Mouse (Mus musculus) gastrocnemius, postnatal 25 days (tissue): Measurements from ENCODE around the gene Cux1. TPM values are rescaled to one million over a fixed set of nuclear protein-coding genes. Genes with fewer than 3 reads are reported as not detected.
"Not testable (repeated sequence)": the region's sequence is repeated elsewhere in the genome, so short reads cannot be mapped to it uniquely, and the experiment has no call there.

Experiments
- DNase-seq: peaks from one replicate; pipeline ENCODE4 v3.0.0; 2022
- total RNA-seq, 2 experiments: library from RNA; stranded (reverse); gene quantifications; 1 replicate in 1 of 2; 2 replicates in 1 of 2; pipeline ENCODE4 v1.2.3; 2021

Gene Cux1
- total RNA-seq, 2 experiments from 2014 or later: 66.6 to 67.1 TPM

DNA sequence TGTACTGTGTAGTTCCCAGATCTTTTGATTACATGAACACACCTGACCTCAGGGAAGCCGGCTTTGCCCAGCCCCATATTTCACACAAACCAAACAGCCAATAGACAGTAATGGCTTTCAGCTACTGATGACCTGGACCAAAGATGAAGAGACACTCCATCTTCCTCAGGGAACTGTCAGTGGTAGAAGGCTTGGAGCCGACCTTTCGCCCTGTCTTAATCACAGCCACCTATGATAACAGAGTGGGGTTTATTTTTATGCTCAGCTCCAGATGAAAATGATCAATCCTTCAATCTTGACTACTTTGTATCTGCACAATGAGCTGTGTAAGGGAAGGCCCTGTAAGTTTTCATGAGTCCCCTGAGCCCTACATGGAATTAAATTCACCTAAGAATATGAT is 93.2 kb downstream of the Cux1 start:
- DNase-seq: no peak

DNA sequence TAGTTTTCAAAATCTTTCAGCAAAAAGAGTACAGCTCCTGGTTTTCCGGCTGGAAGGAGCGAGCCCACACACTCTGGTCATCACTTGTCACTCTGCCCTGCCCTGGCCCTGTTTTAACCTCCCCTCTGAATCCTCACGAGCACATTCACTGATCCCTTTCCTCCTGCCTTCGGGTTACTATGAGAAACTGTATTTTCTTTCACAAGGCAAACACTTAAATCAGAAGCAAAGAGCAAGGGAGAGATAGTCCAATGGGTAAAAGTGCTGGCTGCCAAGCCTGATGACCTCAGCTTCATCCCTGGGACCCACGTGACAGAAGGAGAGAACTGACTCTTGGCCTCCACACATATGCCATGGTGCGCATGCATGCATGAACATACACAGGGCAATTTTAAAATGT is 94.0 kb downstream of the Cux1 start:
- DNase-seq: no peak

DNA sequence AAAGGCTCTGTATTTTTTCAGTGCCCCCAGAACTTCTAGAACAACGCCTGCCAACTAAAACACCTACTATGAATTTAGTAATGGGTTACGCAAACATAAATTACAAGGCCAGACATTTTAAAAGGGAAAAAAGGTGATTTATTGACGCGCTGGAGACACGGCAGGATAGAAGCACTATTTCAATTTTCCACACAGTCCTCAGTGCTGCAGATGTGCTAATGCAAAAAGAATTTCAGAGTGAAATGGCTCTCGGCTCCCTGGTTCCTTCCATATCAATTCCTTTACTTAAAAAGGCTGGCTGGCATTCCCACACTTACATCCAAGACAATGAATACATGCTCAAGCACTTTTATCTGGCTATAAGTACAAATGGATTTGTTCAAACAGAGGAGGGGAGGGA is 94.4 kb downstream of the Cux1 start:
- no peak for DNase-seq

DNA sequence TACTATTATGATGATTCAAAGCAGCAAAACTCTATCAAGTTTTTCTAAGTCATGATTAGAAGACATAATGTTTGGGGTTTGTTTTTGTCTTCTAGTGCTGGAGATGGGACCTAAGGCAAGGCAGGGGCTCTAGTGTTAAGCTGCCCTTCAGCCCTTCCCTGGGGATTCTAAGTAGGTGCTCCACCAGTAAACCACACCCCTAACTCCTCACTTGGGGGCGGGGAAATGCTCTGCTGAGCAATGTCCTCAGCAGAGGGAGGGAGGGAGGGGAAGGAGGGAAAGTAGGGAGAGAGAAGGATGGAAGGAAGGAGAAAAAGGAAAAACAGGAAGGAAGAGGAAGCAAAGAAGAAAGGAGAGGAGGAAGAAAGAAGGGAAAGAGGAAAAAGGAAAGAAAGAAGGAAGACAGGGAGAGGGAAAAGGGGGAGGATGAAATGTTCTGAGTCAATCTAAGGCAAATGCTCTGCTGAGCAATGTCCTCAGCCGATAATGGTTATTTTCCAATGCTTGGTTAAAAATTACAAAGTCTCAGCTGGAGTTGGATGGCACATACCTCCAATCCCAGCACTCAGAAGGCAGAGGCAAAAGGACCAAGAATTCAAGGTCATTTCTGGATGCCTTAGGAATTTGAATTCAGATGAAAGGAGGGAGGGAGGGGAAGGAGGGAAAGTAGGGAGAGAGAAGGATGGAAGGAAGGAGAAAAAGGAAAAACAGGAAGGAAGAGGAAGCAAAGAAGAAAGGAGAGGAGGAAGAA is 96.1 kb downstream of the Cux1 start:
- DNase-seq: not testable (repeated sequence)

DNA sequence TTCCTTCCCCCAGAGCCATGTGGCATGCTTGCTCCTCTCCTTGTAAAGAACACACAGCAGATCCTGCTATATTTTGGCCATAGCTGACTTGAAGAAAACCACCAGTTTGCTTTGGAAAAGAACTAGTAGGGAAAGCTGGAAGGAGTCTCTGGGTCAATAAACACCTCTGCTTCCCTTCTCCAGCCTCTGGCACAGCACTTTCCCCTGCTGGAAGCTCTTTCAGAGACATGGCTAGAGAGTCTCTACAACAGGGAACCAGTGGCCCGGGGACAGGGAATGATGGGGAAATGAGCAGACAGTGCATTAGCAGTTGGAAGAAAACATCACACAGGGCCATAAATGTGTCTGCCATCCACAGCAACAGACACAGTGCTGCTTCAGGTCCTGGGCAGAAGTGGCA is 98.0 kb downstream of the Cux1 start:
- no peak for DNase-seq

DNA sequence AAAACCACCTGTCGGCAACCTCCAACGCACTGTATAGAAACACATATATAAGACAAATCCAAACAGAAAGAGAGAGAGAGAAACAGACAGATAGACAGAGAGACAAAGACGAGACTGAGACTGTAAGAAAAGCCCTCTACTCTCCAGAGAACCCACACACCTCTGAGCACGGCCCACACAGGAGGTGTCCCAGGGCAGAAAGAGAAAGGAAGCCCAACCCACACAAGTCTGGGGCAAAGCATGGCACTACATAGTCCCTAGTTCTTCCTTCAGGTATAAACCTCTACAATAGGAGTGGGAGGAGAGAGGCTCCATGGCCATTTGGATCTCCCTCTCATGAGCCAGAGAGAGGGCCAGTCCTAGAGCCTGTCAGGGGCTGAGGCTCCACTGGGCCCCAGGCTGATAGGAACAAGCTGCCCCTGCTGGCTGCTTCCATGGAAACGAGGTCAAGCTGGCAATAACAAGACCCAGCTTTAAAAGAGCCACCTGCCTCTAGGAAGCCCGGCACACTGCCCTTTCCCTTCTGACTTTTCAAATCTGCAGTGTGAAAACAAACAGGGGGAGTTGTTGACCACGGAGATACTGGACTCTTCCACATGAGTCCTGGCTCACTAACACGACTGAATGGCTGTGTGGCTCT is 99.8 kb downstream of the Cux1 start:
- DNase-seq: peak; percentile 57

DNA sequence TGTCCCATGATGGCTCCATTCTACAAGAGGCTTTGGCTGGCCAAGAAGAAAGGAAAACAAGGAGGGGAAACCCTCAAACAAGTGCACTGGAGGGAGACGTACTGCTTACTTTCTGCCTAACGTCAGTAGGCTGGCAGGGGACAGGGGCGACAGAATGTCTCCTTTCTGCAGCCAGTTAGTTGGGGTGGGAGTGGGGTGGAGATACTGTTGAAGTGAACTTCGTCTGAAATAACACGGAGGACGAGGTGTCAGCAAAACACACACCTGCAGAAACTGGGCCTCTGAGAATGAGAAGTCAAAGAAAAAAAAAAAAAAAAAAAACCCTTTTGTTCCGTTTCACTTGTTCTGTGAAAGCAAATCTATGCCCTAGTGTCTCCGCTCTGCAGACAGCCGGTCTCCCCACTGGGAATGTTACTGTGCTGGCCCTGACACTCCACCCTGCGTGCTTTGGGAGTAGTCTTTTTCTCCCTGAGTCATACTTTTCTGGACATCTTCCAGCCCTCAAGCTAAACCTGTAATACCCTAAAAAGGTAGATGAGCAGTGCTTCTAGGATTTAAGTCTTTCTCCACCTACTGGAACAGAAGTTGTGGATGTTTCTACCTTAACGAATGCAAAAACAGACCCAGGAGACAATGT is 101.4 kb downstream of the Cux1 start:
- no peak for DNase-seq

DNA sequence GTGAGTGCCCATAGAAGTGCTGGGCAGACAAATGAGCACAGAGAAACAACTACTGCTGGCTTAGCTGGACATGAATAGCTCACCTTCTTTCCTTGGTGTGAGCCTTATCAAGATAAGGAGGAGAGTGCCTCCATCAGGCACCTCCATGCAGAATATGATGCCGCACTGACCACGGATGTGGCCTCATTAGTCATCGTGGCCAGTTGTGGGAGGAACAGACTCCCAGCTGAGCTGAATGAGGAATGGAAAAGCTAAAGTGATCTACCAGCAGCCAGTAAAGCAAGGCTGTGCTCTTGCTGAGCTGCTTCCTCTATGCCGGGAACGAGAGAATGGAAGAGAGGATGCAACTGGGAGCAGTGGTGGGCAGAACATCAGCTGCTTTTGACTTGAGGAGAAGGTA is 101.9 kb downstream of the Cux1 start:
- DNase-seq: no peak

DNA sequence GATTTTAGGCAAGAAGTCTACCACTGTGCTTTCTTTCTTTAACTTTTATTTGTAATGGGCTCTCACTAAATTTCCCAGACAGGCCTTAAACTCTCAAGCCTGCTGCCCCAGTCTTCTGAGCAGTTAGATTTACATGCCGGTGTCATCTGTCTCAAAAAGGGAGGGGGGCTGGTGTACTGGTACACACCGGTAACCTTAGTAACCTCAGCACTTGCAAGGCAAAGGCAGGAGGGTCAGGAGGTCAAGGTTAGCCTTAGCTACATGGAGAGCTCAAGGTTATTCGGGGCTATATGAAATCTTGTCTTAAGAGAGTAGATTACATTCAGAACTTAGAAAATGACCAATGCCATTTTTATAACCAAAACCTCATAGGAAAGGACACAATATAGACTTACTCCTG is 102.4 kb downstream of the Cux1 start:
- no peak for DNase-seq

DNA sequence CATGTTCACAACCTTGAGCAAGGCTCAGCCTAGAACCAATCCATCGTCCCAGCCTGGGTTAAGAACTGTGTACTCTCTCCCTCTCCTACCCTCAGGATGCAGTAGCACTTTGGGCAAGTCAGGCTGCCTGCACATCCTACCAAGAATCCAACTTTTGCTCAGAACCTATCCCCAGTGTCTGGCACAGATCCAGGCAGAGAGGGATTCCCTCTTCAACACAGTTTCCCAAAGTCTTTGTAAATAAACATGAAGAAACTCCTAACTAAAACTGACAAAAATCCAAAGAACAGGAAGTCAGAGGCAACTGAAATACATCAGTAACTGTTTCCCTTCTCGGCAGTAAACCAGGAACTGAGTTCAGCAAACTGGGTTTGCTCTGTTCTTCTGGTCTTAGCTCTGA is 103.2 kb downstream of the Cux1 start:
- DNase-seq: no peak

DNA sequence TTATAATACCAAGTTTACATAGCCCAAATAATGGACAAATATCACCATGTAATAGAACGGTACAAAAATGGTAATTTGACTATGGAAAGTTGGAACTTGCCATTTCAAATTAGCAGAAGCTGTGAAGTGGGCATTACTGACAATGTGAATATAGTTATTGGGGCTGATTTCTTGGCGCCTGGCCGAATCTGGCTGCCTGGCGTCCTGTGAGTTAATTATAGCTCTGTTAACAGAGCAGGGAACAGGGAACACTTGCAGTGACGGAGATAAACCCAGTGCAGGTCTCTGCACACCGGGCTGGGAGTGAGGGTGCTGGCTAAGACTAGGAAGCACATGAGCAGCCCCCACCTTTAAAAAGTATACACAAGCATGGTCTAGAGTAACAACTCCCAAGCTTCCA is 104.7 kb downstream of the Cux1 start:
- peak; percentile 27 for DNase-seq

DNA sequence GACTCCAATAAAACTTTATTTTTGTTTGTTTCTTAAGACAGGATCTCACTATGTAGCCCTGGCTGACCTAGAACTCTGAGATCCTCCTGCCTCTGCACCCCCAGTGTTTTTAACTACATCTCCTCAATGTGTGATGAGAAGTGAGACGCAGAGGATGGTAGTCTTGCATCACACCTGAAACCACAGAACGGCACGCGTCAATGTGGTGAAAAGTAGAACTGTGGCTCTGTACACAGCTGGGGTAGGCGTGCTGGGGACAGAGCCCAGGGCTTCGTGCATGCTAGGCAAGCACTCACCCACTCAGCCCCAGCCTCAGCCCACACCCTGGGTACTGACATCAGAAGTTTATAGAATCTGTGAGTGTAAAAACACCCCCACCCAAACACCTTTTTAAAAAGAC is 107.4 kb downstream of the Cux1 start:
- DNase-seq: no peak

DNA sequence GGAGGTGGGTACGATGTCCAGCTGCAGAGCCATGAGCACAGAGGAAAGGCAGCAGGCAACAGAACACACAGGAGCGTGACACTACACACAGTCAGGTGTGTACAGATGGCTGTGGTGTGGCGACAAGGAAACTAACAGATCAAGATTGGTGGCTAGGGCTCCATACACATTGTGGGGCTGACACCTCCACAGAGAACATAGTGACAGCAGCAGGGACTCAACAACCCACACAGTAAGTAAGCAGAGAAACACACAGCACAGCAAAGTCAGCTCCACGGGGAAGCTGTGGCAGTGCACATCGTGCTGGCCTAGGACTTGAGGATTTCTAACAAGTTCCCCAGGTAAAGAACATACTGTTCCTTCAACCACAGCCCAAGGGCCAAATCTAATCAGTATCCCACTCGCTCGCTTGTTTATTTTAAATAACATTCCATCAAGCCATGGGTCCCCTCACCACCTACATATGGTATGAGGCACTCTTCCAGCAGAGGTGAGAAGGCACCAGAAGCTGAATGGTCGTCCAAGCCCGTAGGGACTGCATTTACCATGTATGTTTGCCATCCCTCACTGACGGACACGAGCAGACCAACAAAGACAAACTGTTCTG is 108.3 kb downstream of the Cux1 start:
- DNase-seq: no peak

DNA sequence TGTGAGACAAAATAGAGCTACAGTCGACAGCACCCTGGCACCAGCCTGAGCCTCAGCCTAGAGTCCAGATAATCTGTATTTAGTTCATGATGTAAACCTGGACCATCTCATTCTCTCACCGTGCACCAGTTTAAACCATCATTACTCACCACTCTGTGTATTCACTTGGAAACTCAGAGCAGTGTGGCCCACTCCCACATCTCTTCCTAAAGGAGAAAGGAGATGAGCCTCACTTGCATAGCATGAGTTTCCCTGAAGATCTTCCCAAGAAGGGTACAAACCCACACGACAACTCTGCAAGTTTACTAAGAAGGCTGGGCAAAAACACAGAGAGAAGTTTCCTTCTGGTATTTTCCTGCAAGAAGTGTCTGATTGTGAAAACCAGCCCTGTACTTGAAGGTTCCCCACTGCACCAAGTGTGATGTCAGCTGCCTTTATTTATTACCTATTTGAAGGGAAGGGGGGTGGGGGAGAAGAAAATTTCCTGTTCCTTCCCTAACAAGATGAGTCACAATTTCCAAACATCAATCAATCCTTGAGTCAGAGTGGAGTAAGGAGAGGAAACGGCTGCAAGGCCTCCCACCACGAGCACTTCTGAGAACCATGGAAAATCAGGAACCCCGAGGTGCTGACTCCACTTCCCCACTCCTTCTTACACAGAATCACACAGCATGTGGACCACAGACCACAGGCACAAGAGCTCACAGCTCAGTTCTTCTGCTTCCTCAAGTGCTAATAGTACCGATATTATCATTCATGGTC is 109.0 kb downstream of the Cux1 start:
- DNase-seq: no peak

DNA sequence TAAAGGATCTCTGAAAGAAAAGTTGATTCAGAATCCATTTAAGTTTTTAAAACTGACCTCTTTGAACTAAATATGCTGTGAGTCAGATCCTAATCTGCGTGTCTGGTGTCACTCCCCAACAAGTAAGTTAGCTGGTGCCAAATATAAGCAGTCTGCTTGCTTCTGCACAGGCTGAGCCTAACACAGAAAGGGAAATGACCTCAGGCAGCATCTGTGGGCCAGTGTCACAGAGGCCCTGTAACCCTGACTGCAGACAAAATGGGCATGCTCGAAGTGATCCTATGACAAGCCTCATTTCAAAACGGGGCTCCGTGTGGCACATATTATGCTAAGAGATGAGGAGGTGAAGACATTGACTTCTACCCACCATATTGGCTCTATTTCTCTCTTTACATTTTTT is 110.9 kb downstream of the Cux1 start:
- DNase-seq: no peak

DNA sequence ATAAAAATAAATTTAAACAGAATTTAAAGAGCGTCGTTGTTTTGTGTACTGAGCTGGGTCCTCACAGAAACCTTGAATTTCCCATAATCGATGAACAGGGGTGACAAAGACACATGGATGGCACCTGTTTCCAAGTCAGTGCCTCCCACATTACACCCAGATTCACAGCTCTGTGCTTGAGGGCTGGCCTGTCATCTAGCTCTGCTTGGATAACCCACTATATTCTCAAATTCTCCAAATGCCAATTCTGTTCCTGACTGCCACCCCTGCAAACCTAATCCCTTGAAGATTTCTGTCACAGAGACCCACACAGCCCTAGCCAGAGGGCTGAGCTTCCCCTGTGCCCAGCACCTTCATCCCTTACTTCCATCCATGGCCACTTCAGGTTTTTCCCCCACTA is 114.6 kb downstream of the Cux1 start:
- DNase-seq: no peak

DNA sequence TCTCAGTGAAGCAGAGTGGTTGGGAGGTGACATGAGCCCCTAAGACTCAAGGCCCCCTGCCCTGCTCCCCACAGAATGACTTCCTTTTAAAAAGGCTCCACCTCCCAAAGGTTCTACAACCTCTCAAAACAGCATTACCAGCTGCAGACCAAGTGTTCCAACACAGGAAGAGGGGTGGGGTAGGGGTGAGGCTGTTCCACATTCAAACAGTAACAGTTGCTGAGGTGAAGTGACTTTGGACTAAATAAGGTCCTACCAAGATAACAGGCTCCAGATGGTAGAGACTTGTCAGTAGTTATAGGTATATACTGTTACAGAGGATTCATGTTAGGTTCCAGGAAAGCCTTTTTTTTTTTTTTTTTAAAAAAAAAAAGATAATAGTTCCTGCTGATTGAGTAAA is 117.5 kb downstream of the Cux1 start:
- no peak for DNase-seq

DNA sequence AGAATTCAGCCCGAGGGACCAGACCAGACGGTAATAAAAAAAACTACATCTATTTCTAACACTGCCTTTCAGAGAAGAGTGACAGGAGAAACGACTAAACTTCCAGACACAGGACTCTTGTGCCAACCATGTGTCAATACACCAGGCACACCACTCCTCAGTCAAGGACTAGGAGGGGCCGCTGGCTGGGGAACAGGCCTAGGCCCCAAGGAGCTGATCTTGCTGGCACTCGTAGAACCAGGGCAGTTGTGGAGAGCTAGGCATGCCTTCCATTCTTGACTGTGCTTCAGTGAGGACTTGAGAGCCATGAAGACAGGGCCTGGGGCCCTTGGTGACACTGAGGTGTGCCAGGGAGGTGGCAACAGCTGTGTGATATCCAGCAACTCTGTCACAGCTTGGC is 121.3 kb downstream of the Cux1 start:
- DNase-seq: no peak

DNA sequence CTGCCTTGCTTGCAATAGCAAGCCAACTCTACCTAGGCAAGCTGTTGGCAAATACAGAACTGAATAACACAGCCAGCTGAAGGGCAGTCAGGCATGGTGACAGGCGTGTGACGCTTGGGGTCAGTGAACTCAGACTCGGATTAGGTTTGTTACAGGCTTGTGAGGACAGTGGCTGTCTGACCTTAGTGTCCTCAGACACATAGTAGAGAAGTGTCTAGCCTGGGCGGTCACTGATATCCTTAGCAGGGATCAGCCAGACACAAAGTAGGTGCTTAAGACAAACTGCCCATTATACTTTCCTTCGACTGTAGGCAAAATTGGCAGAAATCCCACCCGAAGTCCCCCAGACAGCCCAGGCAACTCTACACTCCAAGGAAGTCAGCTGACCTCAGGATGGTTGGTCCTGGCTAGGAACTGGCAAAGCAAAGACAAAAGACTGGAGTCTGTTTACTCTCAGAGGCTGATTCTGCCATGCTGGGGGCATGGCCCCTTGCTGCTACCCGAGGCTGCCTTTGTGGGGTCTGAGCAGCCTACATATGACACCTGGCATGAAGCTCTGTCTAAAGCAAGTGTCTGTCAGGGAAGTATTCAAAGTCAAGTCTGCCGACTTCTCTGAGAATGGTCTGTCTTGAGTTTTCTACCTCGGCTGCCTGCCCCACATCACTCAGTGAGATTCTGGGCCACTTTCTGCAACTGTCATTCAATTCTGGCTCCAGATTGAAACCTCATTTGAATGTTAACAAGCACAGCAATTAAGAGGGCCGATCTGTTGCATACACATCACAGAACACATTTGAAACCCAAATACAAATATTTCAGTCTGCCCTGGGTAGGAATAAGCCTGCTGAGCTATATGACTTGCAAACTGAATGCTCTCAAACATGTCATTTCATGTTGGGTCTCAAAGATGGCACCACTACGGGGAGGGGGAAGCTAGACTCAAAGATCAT is 124.8 kb downstream of the Cux1 start:
- peak; percentile 24 for DNase-seq

DNA sequence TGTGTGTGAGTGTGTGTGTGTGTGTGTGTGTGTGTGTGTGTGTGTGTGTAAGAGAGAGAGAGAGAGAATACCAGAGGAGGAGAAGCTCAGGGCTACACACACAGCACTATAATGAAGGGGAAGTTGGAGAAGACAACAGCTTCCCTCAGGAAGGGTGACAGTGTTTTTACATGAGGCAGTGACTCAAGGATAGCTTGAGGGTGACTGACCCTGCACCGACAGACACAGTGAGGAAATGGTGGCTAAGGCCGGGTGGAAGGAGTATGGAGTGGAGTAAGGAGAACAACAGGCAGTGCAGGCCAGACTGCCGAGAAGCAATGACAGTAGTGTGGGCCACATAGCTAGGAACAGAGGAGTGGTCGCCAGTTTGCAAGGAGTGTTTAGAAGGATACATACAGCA is 137.6 kb downstream of the Cux1 start:
- DNase-seq: no peak

DNA sequence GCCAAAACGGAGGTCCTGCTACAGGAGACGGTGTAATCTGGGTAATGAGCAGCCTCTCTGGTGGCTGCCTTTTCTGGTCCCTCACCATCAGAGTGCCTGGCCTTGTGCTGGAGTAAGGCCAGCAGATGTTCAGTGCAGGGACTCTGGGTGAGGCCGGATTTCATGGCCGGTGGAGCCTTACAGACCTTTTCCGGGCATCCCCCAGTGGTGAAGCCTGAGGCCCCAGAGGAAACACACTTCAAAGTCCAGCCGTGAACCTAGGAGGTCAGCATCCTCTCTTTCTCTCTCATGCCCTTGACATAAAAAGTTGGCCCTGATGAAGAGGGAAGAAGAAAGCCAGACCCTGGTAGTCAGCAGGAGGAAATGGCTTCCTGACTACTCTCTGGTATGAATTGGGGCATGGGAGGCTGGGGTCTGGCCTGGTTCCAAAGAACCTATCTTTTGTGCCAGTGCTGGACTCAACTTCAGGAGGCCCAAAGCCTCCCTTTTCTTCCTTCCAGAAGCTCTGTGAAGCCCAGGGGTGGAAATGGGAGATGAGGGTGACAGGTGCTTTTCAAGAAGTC is 138.7 kb downstream of the Cux1 start:
- DNase-seq: peak; percentile 8
